Mouse (Mus musculus) embryonic facial prominence, embryonic 15.5 days (tissue): ENCODE data around the gene Ip6k3. TPM values are rescaled to one million over a fixed set of nuclear protein-coding genes. Genes with fewer than 3 reads are reported as not detected.

Source experiments
- ATAC-seq: fragments of 200-750 bp; cut with Nextera tagmentation; 2 replicates; pipeline ENCODE4 v1.8.0; 2017; ENCODE audit warnings: low read depth, moderate TSS enrichment; ENCODE audit not compliant: insufficient number of reproducible peaks, low FRiP score, low TSS enrichment
- H3K27ac ChIP-seq: fragments of 300-500 bp; sonication (generic); replicated peaks from 2 replicates; pipeline ENCODE4 v1.5.1; 2015; ENCODE audit warnings: mild to moderate bottlenecking, inconsistent platforms
- H3K27me3 ChIP-seq: fragments of 300-500 bp; sonication (generic); 2 replicates; pipeline ENCODE4 v1.6.1; 2015; ENCODE audit warnings: inconsistent platforms
- H3K36me3 ChIP-seq: fragments of 300-500 bp; sonication (generic); 2 replicates; pipeline ENCODE4 v1.6.1; 2015; ENCODE audit warnings: mild to moderate bottlenecking, inconsistent platforms
- H3K4me1 ChIP-seq: fragments of 300-500 bp; sonication (generic); 2 replicates; pipeline ENCODE4 v1.6.1; 2015; ENCODE audit warnings: inconsistent platforms
- H3K4me2 ChIP-seq: fragments of 300-500 bp; sonication (generic); replicated peaks from 2 replicates; pipeline ENCODE4 v1.6.1; 2015; ENCODE audit warnings: mild to moderate bottlenecking, inconsistent platforms
- H3K4me3 ChIP-seq: fragments of 300-500 bp; sonication (generic); replicated peaks from 2 replicates; pipeline ENCODE4 v1.5.1; 2015; ENCODE audit warnings: mild to moderate bottlenecking, inconsistent platforms
- H3K9ac ChIP-seq: fragments of 300-500 bp; sonication (generic); 2 replicates; pipeline ENCODE4 v1.6.1; 2015; ENCODE audit warnings: inconsistent platforms
- H3K9me3 ChIP-seq: fragments of 300-500 bp; sonication (generic); replicated peaks from 2 replicates; pipeline ENCODE4 v1.6.1; 2016; ENCODE audit warnings: inconsistent platforms
- WGBS: fragments of 180-500 bp; shearing (Covaris S2); methylation state at CpG from one replicate; pipeline ENCODE4 v1.1.7; 2015; 5-methylcytosine and 5-hydroxymethylcytosine counted together
- polyA plus RNA-seq: library from polyadenylated mRNA; unstranded; fragments of >200 nt; fragmentation: Nextera tagmentation; extraction: Ambion mirVana; gene quantifications from 2 replicates; pipeline ENCODE4 v1.2.1, GENCODE M21; 2015

Ip6k3 gene
- polyA plus RNA-seq, 1 experiment from 2014 or later, result 0.91 TPM

- Histone ChIP-seq H3K36me3 (peaks cover 49% of the 10 kb centered on the region), H3K9me3 (no peaks in the 10 kb centered on the region), H3K27ac (no peak overlapping the region), H3K4me2 (no peak overlapping the region), H3K4me1 (peaks cover 24% of the 10 kb centered on the region), H3K4me3 (no peak overlapping the region), H3K9ac (no peak overlapping the region), H3K27me3 (no peaks in the 10 kb centered on the region)
- ATAC-seq, result no peak
- WGBS, result 88% methylated on average over 7 of the region's 7 CpGs
Measured at GRCm38 (mm10) chr17:27121781-27122180, 45.8 kb downstream of the Ip6k3 start.

- H3K4me3 ChIP-seq, result no peak overlapping the region
- H3K36me3 ChIP-seq, result peaks cover 54% of the 10 kb centered on the region
- no peaks in the 10 kb centered on the region for H3K9me3 ChIP-seq
- H3K27ac ChIP-seq, result no peak overlapping the region
- H3K27me3 ChIP-seq, result no peaks in the 10 kb centered on the region
- H3K4me2 ChIP-seq, result no peak overlapping the region
- no peak overlapping the region for H3K9ac ChIP-seq
- WGBS, result 56% methylated on average over 14 of the region's 14 CpGs
- ATAC-seq, result no peak
- peaks cover 24% of the 10 kb centered on the region for H3K4me1 ChIP-seq
Measured at GRCm38 (mm10) chr17:27121266-27121665, 46.3 kb downstream of the Ip6k3 start.

GRCm38 (mm10) chr17:27120561-27121024, 47.0 kb downstream of the Ip6k3 start:
- H3K27me3 ChIP-seq, result no peaks in the 10 kb centered on the region
- H3K9me3 ChIP-seq, result no peaks in the 10 kb centered on the region
- no peak overlapping the region for H3K4me3 ChIP-seq
- H3K4me1 ChIP-seq, result peaks cover 24% of the 10 kb centered on the region
- peak overlapping the region; percentile 12; the same call in 1 of the 2 replicates for H3K4me2 ChIP-seq
- peaks cover 57% of the 10 kb centered on the region for H3K36me3 ChIP-seq
- 11% methylated on average over 18 of the region's 18 CpGs for WGBS
- no peak for ATAC-seq
- no peak overlapping the region for H3K27ac ChIP-seq
- no peak overlapping the region for H3K9ac ChIP-seq

- Histone ChIP-seq H3K36me3 (peaks cover 56% of the 10 kb centered on the region), H3K27ac (0 out of 2 replicates have a peak overlapping the region, but pooled peaks have one; percentile 13), H3K9me3 (no peaks in the 10 kb centered on the region), H3K4me3 (no peak overlapping the region), H3K4me2 (no peak overlapping the region), H3K4me1 (peaks cover 18% of the 10 kb centered on the region), H3K9ac (no peak overlapping the region), H3K27me3 (no peaks in the 10 kb centered on the region)
- no peak for ATAC-seq
- WGBS, result 71% methylated on average over 8 of the region's 8 CpGs
Measured at GRCm38 (mm10) chr17:27119954-27120353, 47.6 kb downstream of the Ip6k3 start.

- Histone ChIP-seq H3K27ac (no peak overlapping the region), H3K27me3 (no peaks in the 10 kb centered on the region), H3K4me2 (no peak overlapping the region), H3K36me3 (peaks cover 60% of the 10 kb centered on the region), H3K9ac (no peak overlapping the region), H3K4me1 (peaks cover 17% of the 10 kb centered on the region), H3K4me3 (no peak overlapping the region), H3K9me3 (no peaks in the 10 kb centered on the region)
- WGBS, result 79% methylated on average over 4 of the region's 4 CpGs
- no peak for ATAC-seq
Measured at GRCm38 (mm10) chr17:27119540-27119895, 48.1 kb downstream of the Ip6k3 start.

- Histone ChIP-seq H3K27me3 (no peaks in the 10 kb centered on the region), H3K9ac (no peak overlapping the region), H3K4me1 (peaks cover 17% of the 10 kb centered on the region), H3K36me3 (peaks cover 63% of the 10 kb centered on the region), H3K9me3 (no peaks in the 10 kb centered on the region), H3K4me2 (no peak overlapping the region), H3K27ac (no peak overlapping the region), H3K4me3 (no peak overlapping the region)
- no peak for ATAC-seq
- 80% methylated on average over 25 of the region's 25 CpGs for WGBS
Measured at GRCm38 (mm10) chr17:27118676-27119539, 48.7 kb downstream of the Ip6k3 start.

GRCm38 (mm10) chr17:27110072-27110471, 57.5 kb downstream of the Ip6k3 start:
- H3K9me3 ChIP-seq, result no peaks in the 10 kb centered on the region
- no peak overlapping the region for H3K4me3 ChIP-seq
- 83% methylated on average over 7 of the region's 7 CpGs for WGBS
- ATAC-seq, result no peak
- H3K4me1 ChIP-seq, result no peaks in the 10 kb centered on the region
- no peak overlapping the region for H3K4me2 ChIP-seq
- H3K36me3 ChIP-seq, result peaks cover 32% of the 10 kb centered on the region
- H3K27me3 ChIP-seq, result no peaks in the 10 kb centered on the region
- H3K9ac ChIP-seq, result no peak overlapping the region
- H3K27ac ChIP-seq, result no peak overlapping the region

- Histone ChIP-seq H3K4me1 (no peaks in the 10 kb centered on the region), H3K27ac (no peak overlapping the region), H3K4me2 (no peak overlapping the region), H3K9ac (no peak overlapping the region), H3K4me3 (no peak overlapping the region), H3K36me3 (peaks cover 17% of the 10 kb centered on the region; the same call in 1 of the 2 replicates), H3K9me3 (no peaks in the 10 kb centered on the region), H3K27me3 (no peaks in the 10 kb centered on the region)
- no peak for ATAC-seq
- 84% methylated on average over 6 of the region's 6 CpGs for WGBS
Measured at GRCm38 (mm10) chr17:27107936-27108335, 59.7 kb downstream of the Ip6k3 start.

GRCm38 (mm10) chr17:27106745-27107144, 60.9 kb downstream of the Ip6k3 start:
- Histone ChIP-seq H3K27me3 (no peaks in the 10 kb centered on the region), H3K36me3 (peaks cover 20% of the 10 kb centered on the region; the same call in 1 of the 2 replicates), H3K9ac (no peak overlapping the region), H3K27ac (no peak overlapping the region), H3K4me1 (no peaks in the 10 kb centered on the region), H3K9me3 (no peaks in the 10 kb centered on the region), H3K4me2 (no peak overlapping the region), H3K4me3 (no peak overlapping the region)
- 85% methylated on average over 9 of the region's 9 CpGs for WGBS
- ATAC-seq, result no peak

- no peak overlapping the region for H3K4me2 ChIP-seq
- H3K36me3 ChIP-seq, result peaks cover 20% of the 10 kb centered on the region; the same call in 1 of the 2 replicates
- no peak overlapping the region for H3K4me3 ChIP-seq
- H3K27me3 ChIP-seq, result no peaks in the 10 kb centered on the region
- no peaks in the 10 kb centered on the region for H3K9me3 ChIP-seq
- no peak for ATAC-seq
- WGBS, result 71% methylated on average over 14 of the region's 18 CpGs
- H3K4me1 ChIP-seq, result no peaks in the 10 kb centered on the region
- H3K27ac ChIP-seq, result no peak overlapping the region
- no peak overlapping the region for H3K9ac ChIP-seq
Measured at GRCm38 (mm10) chr17:27105698-27106470, 61.7 kb downstream of the Ip6k3 start.

GRCm38 (mm10) chr17:27101675-27102074, 65.9 kb downstream of the Ip6k3 start:
- Histone ChIP-seq H3K9me3 (no peaks in the 10 kb centered on the region), H3K36me3 (peaks cover 11% of the 10 kb centered on the region), H3K27ac (no peak overlapping the region), H3K4me3 (no peak overlapping the region), H3K27me3 (no peaks in the 10 kb centered on the region), H3K4me2 (no peak overlapping the region), H3K9ac (no peak overlapping the region), H3K4me1 (no peaks in the 10 kb centered on the region)
- WGBS, result 77% methylated on average over 5 of the region's 5 CpGs
- ATAC-seq, result no peak
